Mouse (Mus musculus): Measurements from ENCODE around the gene Bmf.

Gene Bmf

DNA sequence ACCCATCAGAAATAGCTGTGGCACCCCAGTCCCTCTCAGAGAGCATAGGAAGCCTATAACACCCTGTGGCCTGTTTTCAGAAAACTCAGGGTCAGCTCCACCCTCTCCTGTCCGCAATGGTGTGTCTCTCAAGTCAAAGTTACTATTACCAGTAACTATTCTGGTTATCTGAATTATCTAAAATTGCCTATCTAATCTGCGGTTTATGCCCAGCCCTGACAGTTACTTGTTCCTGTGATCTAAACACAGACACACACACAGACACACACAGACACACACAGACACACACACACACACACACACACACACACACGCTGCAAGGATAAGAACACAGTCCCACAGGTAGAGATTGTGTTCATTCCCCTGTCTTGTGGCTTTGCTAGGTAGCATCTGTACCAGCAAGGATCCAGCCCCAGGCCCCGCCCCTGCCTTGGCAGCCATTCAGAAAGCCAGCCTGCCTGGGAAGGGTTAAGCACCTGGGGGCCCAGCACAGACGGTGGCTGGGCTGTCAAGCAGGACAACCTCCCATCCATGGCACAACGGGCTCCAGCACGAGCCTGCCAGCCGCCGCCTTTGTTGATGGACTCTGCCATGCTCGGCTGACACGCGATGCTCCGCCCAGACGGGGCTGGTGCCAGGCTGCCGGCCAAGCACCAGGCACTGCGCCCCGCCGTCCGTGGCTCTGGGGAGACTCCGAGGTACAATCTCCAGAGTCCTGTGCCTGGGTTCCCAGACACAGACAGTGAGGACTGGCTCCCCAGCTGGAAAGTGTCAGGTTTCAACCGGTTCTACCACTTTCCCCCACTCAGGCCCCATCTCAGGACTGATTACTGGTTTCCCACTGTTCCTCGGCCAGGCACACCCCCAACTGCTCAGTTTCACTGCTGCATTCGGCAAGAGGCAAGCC lies 5.3 kb downstream of the Bmf start:
- DNase-seq: peak; percentile 88

DNA sequence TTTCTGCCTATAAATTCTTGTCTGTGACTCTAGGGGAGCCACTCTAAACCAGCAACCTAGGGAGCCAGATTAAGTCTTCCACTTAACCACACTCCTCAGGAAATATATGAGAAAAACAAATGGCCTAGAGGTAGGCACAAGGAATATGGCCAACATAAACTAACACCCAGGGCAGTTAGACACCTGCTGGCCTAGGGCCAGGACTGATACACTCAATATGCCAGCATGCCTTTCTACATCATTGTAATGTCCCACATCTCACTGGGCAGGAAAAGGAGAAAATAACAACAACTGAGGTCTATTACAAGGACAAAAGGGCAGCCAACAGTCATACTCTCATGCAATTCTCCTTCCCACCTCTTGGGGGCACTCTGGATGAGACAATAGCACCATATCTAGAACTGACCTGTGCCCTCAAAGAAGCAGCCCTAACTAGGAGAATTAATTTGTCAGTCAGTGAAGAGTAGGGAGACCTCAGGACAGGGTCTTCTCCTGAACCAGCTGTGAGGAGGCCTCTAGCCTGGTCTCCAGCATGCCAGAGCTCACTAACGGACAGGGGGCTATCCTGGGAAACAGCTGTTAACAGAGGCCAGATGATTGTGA lies 6.4 kb downstream of the Bmf start:
- peak; percentile 60 for DNase-seq

DNA sequence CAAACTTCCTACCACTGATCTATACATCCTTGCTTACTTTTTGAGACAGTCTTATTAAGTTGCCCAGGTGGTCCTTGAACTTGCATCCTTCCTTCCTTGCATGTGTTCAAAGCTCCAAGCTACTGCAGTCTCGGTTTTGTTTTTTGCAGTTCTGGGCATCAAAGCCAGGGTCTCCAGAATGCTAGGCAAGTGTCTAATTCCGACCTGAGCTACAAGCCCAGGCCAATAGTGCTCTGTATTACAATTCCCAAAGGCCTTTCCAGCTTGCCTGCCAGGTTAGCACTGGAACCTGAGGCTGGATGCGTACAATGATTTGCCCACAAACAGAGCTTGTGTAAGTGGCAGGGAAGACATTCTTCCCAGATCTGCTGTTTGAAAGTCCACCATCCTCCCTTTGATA lies 7.8 kb downstream of the Bmf start:
- peak; percentile 27 for DNase-seq

DNA sequence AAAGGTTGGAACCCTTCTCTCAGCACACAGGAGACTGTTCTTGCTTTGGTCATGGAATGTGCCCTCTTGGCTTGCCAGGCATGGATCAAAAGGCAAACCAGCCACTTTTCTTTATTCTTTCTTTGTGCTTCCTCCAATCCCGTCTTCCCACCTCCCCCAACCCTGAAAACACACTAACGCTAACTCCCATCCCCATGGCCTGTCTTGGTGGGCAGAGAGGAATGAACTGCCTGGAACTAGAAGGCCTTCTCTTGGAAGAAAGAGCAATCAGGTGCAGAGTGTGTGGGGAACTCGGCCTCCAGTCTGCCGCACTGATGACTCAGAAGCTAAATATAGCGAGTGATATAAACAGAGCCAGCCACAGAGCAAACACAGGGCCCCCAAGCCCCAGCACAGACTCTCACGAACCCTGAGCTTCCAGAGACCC lies 8.8 kb downstream of the Bmf start:
- DNase-seq: peak; percentile 81

DNA sequence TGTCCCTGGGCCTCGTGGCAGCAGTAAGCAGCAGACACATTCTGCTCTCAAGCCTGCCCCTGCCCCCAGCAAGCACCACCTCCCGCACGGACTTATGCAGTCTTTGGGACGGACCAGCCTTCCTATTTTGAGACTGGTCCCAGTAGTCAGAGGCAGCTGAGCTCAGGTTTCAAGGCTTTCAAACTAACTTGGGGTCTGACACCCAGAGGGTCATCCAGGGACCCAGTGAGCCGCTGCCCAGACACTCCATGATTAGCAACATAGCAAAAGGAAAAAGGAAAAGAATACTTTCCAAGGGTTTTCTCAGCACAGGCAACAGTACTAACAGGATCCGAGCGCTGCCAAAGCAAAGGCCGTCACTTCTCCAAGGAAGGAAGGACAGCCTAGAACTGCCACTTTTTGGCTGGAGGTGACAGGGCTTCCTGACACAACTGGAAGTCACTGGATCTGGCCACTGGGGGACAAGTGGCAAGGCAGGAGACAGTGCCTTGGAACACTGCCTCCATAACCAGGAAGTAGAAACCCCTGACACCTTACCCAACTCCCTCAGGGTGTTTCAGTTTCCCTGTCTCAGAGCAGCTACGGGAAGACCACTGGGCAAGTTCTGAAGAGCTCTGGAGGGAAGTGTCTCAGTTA lies 9.5 kb downstream of the Bmf start:
- peak; percentile 26 for DNase-seq

DNA sequence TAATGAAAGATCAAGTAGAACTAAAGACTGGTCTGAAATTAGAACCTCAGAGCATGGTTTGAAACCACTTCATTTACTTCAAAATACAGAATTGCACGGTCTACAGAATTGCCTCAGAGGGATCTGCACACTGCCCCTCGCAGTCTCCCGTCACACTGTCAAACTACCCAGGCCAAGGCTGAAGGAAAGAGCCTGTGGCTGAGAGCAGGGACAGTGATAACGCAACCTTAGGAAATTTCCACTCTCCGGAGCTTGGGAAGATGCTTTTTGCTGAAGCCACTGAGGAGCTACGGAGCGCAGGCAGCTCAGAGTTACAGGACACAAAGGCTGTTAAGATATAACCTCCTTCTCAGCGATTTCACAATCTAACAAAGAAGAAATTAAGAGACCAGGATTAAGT lies 10.4 kb downstream of the Bmf start:
- no peak for DNase-seq

DNA sequence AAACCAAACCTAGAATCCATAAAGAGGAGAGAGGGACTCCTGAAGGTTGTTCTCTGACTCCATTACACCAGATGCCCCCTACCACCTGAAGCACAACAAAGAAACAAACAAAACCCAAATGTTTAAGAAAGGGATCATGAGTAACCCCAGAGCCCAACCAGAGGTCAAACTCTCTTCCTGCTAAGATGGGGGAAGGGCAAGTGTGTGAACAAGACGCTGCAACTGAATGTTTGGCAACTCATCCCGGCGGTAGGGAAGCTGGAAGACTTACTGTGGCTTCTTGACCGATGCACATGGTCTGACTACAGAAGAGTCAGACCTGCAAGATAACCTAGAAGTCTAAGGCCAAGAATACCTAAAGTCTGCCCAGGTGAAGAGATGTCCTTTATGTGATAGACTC lies 12.3 kb downstream of the Bmf start:
- peak; percentile 12 for DNase-seq

DNA sequence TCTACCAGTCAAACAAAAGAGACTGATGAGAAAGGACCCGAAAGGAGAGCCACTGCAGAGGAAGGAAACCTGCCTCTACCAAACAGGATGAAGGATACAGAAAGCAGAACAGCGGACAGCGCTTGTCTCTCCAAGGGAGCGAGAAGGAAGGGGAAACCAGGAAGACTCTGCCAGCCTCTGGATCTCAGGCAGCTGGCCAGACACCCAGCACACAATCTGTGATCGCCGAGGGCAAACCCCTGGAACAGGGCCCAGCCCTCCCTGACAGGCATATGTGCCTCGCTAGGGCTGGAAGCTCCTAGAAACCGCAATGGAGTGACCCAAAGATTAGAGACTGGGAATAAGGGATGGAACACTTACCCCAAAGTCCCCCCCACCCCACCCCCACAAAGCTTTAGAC lies 12.9 kb downstream of the Bmf start:
- peak; percentile 57 for DNase-seq

DNA sequence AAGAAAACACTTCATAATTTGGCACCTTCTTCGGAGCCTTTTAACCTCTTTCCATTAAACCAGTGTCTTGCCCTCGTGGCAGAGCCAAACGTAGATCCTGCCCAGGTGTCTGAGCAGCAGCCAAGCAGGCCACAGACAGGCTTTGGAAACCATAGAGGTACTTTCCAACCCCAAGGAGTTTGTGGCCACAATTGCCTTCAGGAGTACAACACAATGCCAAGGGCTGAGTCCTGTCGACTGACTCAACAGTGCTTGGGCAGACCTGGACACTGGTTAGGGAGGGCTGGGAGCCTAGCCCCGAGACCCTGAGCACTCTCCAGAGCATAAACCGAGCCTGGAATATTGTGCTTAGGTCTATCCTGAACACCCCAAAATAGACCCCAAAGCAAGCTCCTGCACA lies 13.4 kb downstream of the Bmf start:
- peak; percentile 40 for DNase-seq

DNA sequence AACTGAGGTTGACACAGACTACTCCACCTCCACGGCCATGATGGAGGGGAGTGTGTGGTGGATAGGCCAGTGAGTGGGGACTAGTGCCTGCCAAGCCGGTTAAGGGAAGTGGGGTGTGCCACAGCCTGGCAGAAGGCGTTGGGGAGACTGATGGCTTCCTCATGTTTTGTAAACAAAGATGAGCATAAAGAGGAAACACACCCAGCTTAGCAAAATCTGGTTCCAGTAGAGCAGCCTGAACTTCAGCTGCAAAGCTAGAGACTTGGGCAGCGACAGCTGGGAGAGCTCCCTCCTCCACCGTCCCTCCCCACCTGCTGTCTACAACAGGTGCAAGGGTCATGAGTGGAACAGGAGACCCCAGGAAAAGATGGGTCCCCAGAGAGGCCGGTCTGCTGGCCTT lies 15.5 kb downstream of the Bmf start:
- DNase-seq: no peak

DNA sequence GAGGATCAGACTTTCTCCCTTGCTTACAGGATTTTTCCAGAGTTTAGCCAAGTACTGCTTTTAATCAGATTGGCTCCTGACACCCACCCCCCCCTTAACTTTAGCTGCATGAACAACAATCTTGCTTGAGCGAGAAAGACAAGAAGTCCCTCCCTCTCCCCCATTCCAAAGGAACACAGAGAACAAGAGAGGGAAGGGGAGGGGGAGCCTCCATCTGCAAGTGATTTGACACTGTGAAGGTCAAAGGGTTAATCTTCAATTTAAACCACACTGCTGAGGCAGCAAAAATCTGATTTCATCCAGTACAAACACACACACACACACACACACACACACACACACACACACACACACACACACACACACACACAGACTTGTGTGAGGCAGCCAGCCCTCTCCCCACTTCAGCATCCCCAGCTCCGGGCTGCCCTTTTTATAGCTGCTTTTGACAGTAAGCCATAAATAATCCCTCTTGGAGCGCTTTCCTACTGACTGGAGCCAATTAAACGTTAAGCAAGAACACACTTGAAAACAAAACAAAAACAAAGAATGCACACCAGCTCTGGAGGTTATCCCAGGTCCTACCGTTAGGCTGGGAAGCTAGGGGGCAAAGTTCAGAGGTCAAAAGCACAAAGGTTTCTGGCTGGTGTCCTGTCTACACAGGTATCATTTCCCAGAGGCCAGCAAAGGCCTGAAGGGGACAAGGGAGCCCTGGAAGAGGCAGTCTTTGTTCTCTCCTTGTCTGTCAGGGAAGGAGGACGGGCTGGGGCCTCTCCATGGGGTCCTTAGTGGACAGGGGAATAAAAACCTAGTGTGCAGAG lies 16.4 kb downstream of the Bmf start:
- DNase-seq: peak; percentile 16

DNA sequence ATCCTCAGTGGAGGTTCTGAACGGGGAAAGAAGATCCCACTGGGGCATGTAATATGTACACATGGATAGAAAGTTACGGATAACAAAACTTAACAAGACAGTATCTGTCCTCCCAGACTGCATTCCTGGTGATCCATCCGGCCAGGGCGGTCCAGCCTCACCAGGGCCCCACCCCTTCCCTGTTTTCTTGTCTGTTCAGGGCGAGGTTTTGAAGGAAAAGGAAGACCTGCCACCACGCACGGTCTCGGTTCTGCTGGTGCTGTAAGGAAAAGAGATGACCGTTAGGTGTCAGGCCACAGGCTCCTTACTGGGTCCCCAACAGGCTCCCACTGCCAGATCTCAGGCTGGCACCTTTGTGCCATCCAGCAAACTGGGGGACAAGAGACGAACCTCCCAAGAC lies 17.1 kb downstream of the Bmf start:
- no peak for DNase-seq

DNA sequence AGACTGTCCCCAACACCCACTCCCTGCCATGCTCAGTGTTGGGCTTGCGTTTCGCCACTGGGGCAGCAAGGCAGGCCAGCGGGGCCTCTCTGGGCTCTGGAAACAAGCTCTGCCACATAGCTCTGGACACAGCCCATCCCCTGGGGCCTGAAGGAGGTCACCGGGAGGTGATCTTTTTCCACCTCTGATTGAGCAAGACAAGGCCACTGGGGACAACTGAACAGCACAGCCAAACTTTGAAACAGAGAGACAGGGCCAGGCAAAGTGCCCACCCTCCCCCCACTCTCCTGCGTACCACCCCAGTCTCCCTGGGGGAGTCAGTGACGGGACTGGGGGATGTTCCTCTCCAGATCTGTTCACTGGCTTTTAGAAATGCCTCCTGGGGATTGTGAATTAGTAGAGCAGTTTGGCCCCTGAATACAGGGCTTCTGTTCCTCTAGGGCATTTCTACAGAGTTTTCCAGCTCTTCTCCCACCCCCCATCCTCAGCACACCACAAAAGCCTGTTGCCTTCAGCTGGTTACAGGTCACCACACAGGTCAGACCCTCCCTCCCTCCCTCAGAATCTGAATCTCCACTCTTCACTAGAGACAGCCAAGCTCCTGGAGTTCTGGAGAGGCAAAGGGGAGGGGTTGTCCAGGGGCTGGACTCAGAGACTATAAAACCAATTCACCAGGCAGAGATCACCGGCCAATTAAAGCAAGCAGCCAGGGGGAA lies 19.9 kb downstream of the Bmf start:
- peak; percentile 13 for DNase-seq

DNA sequence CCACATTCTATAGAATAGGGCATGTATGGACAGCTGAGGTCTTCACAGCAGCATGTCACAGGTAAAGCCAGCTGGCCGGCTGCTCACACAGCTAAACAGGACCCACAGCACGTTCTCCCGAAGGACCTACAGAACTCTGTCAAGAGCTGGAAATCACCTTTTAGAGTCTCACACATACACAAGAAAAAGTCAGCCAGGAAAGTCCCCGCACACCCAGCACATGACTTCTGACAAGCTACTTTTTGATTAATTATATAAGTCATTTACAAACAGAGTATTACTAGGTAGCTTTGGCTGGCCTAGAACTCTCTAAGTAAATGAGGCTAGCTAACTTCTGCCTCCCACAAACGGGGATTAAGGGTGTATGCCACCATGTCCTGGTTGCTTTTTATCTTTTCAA lies 22.9 kb downstream of the Bmf start:
- DNase-seq: no peak

DNA sequence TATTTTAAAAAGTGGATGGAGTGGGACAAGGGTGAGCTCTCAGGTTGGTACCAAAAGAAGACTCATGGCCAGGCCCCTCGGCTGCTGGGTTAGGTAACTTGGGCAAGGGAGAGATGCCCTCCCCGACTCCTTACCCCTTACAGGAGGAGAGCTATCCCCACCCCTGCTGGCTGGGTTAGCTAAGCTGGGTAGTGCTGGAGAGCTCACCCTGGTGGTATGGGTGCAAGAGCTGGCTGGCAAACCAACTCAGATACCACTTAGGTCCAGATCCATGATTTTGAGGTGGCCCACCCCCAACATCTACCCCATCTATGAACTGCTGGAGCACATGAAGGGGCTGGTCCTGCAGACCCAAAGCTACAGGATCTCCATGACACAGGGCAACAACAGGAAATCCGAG lies 24.7 kb downstream of the Bmf start:
- no peak for DNase-seq

DNA sequence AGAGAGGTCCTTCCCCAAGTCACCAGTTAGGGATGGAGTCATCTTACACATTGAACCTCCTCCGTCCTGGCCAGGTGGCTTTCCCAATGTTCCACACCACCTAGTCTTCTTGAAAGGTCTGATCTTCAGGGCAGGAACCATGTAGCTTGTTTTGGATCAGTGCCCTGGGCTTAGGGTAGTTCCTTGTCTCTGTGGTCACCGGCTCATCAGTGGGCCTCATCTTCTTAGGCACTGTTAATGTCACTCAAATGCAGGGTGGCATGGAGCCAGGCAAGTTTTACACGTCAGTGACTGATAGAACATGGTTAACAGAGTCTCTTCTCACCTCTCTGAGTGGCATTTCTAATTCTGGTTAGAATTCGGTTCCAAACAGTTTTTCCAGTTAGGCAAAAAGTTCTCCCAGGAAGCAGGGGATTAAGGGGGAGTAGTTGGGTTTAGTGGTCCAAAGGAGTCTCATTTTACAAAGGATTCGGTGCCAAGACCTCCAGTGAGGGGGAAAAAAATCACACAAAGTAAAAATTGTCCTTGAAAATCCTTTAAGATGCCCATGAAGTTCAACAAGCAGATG lies 26.2 kb downstream of the Bmf start:
- no peak for DNase-seq

DNA sequence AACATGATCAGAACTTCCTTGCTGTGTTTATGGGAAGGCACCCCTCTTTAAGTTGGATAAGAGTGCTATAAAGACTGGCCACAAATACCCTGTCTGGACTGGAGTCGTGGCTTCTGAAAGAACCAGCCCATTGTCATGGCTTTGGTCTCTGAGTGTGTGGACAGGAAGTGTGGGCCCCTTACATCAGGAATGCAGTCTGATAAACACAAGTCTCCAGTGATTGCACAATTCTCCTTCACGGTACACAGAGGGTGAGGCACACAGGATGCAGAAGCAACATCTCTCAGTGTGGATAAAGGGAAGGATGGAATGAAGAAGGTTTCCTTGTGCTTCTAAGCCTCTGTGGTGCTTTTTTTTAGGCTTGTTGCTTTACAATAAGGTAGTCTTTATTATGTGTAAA lies 27.2 kb downstream of the Bmf start:
- DNase-seq: no peak

DNA sequence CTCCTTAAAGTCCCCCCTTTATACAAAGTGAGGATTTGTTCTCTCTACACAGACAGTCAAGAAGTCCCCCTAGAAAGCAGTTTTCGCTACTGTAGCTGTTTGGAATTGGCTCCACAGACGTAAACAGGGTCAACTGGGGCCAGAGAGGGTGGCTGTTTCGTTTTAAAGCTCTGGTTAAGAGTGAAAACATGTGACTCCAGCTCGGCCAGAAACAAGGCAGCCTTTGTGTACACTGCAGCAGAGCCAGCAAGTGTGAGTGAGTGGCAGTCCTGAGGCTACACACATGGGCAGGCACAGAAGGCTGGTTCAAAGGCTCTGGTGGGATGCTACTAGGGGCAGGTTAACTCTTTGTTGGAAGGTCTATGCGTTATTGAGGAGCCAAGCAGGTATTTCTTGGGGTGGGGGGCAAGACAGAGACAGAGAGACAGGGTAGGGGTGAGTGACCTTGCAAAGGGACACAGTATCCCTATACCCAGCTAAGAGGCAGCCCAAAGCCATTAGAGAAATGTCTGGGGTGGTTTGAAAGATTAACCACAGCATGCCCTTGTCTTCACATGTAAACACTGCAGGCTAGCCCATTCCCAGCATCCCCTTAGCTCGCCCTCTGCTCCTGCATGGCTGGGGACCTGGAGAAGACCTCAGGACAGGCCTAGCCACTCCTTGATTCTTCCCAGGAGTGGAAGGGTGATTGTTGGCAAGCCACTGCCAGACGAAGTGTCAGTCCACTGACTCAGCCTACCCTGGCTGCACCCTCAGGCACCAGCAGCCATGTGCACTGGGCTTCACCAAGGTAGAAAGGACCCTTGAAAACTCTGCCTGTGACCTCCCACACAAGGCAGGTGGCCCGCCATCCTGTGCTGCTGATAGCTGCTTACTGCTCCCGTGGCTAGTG lies 29.2 kb downstream of the Bmf start:
- DNase-seq: peak; percentile 29

DNA sequence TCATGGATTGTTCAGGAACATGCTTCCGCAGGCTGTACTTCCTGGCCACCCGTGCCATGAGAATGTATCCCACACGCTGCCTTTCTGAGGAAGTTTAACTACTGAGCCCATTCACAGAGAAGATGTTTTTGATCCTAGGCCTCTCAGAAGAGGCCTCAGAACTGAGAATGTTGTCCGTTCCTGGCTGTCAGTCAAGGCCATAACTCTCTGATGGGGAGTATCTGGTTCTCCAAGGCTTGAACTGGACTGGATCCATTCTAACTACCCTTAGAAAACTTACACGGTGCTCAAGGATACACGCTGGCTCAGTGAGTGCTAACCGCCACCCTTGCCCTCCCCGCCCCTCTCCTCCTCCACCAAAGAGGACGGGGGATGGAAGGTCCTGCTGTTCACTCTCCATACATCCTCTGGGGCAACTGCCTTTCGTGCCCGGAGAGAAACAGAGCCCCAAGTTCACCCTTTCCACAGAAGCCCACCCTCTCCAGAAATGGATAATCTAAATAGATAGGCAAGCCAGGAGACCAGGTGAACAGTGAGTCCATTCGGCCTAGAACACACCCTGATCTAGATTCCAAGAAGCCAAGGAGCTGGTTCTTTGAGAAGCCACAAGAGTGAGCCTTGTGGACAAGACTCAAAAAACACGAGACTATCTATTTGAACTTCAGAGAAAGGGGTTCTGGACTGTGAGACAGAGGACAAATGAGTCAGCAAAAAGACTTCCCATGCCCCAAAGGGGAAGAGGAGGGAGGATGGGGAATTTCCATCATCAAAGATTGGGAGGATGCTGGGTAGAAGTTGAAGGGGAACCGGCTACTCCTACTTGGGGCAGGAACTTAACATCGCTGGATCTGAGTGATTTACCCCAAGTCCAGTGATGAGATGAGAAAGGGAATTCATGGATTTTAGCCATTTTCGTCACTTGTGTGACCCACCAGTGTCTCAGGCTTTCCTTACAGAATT lies 36.8 kb downstream of the Bmf start:
- no peak for DNase-seq

Measured in cerebellum, adult 9-10 months (tissue).